ENCODE assay signal across 8 mouse cellular contexts in genomic region chr2:74658024-74658666, GRCm38 (mm10). TPM values are rescaled to one million over a fixed set of nuclear protein-coding genes. Genes with fewer than 3 reads are reported as not detected.
DNase-seq lines count a peak whose midpoint lies in the region; ATAC-seq and TF ChIP-seq lines count a peak whose summit lies in the region.

No protein-coding gene starts in this region.

- no peaks in the 10 kb centered on the region for H3K9me3 ChIP-seq in kidney, embryonic 16.5 days (ENCODE audit: low read length)
- H3K9me3 ChIP-seq in embryonic facial prominence, embryonic 15.5 days (replicated peaks) = no peaks in the 10 kb centered on the region
- no peaks in the 10 kb centered on the region for H3K9me3 ChIP-seq in hindbrain, postnatal 0 days (ENCODE audit: low read length)
- H3K9me3 ChIP-seq in midbrain, postnatal 0 days (ENCODE audit: low read length) = no peaks in the 10 kb centered on the region

- H3K4me3 ChIP-seq in kidney, embryonic 16.5 days (ENCODE audit: low read length) = peak overlapping the region; percentile 19
- H3K4me3 ChIP-seq in embryonic facial prominence, embryonic 15.5 days (replicated peaks) = peak overlapping the region; percentile 21; the same call in 1 of the 2 replicates
- peak overlapping the region; percentile 13 for H3K4me3 ChIP-seq in hindbrain, postnatal 0 days (ENCODE audit: low read length)
- H3K4me3 ChIP-seq in midbrain, postnatal 0 days (ENCODE audit: low read depth, low read length) = peak overlapping the region; percentile 18

- H3K4me2 ChIP-seq in kidney, embryonic 16.5 days (replicated peaks; ENCODE audit: low read depth, low read length) = no peak overlapping the region; the same call in 1 of the 2 replicates
- peak overlapping the region; percentile 29 for H3K4me2 ChIP-seq in embryonic facial prominence, embryonic 15.5 days (replicated peaks)
- H3K4me2 ChIP-seq in hindbrain, postnatal 0 days (ENCODE audit: low read depth, low read length) = no peak overlapping the region
- no peak overlapping the region for H3K4me2 ChIP-seq in midbrain, postnatal 0 days (ENCODE audit: low read depth, low read length, poor library complexity, severe bottlenecking)

- DNase-seq in kidney, adult 11 months = no peak
- DNase-seq in hindbrain, postnatal 0 days (ENCODE audit: low spot score) = no peak
- no peak for DNase-seq in midbrain, postnatal 0 days (ENCODE audit: low spot score)
- no peak for DNase-seq in cerebellum, adult 18-20 months
- DNase-seq in left cerebral cortex, postnatal 4 days = no peak

- no peak for ATAC-seq in kidney, embryonic 16.5 days (ENCODE audit: low FRiP score, low TSS enrichment)
- no peak for ATAC-seq in embryonic facial prominence, embryonic 15.5 days (ENCODE audit: insufficient number of reproducible peaks, low FRiP score, low TSS enrichment, low read depth)
- no peak for ATAC-seq in hindbrain, postnatal 0 days
- ATAC-seq in midbrain, postnatal 0 days (ENCODE audit: low FRiP score) = no peak
- no peak for ATAC-seq in frontal cortex, adult (ENCODE audit: low TSS enrichment)

- no peaks in the 10 kb centered on the region for H3K36me3 ChIP-seq in kidney, embryonic 16.5 days (ENCODE audit: insufficient read depth, low read length)
- H3K36me3 ChIP-seq in embryonic facial prominence, embryonic 15.5 days = no peaks in the 10 kb centered on the region
- no peaks in the 10 kb centered on the region for H3K36me3 ChIP-seq in hindbrain, postnatal 0 days (ENCODE audit: insufficient read depth, low read length)
- H3K36me3 ChIP-seq in midbrain, postnatal 0 days (ENCODE audit: insufficient read depth, low read length) = no peaks in the 10 kb centered on the region

- intact Hi-C loops in left cerebral cortex, postnatal 4 days (cut with DNase I) = loop anchor here (5.0 kb wide), 1 partner anchor 591 kb away; no protein-coding TSS in a partner anchor

- no peak overlapping the region for H3K9ac ChIP-seq in kidney, embryonic 16.5 days (replicated peaks; ENCODE audit: low read length)
- H3K9ac ChIP-seq in embryonic facial prominence, embryonic 15.5 days = no peak overlapping the region
- no peak overlapping the region for H3K9ac ChIP-seq in hindbrain, postnatal 0 days (replicated peaks; ENCODE audit: low read length)
- no peak overlapping the region for H3K9ac ChIP-seq in midbrain, postnatal 0 days (replicated peaks; ENCODE audit: low read length, poor library complexity, severe bottlenecking)

- H3K4me1 ChIP-seq in kidney, embryonic 16.5 days (ENCODE audit: insufficient read depth, low read length) = peaks cover 4% of the 10 kb centered on the region; the same call in 1 of the 2 replicates
- peaks cover 34% of the 10 kb centered on the region for H3K4me1 ChIP-seq in embryonic facial prominence, embryonic 15.5 days
- H3K4me1 ChIP-seq in hindbrain, postnatal 0 days (ENCODE audit: insufficient read depth, low read length) = no peaks in the 10 kb centered on the region
- H3K4me1 ChIP-seq in midbrain, postnatal 0 days (ENCODE audit: insufficient read depth, low read length) = no peaks in the 10 kb centered on the region

- H3K27me3 ChIP-seq in kidney, embryonic 16.5 days (ENCODE audit: insufficient read depth, low read length) = peaks cover 84% of the 10 kb centered on the region
- H3K27me3 ChIP-seq in embryonic facial prominence, embryonic 15.5 days = peaks cover 91% of the 10 kb centered on the region
- H3K27me3 ChIP-seq in hindbrain, postnatal 0 days (ENCODE audit: insufficient read depth, low read length) = peaks cover 91% of the 10 kb centered on the region
- H3K27me3 ChIP-seq in midbrain, postnatal 0 days (ENCODE audit: insufficient read depth, low read length) = peaks cover 66% of the 10 kb centered on the region

- 2% methylated on average over 15 of the region's 15 CpGs for WGBS in kidney, embryonic 16.5 days
- WGBS in embryonic facial prominence, embryonic 15.5 days = 2% methylated on average over 15 of the region's 15 CpGs
- 3% methylated on average over 15 of the region's 15 CpGs for WGBS in hindbrain, postnatal 0 days
- WGBS in midbrain, postnatal 0 days = 1% methylated on average over 15 of the region's 15 CpGs

- no peak for TF ChIP-seq CTCF in hindbrain, postnatal 0 days (IDR thresholded peaks at IDR 0.05; ENCODE audit: low read depth)
- no peak for TF ChIP-seq CTCF in midbrain, postnatal 0 days (IDR thresholded peaks at IDR 0.05)

- no peak overlapping the region for H3K27ac ChIP-seq in kidney, embryonic 16.5 days (ENCODE audit: low read length)
- H3K27ac ChIP-seq in embryonic facial prominence, embryonic 15.5 days (replicated peaks) = no peak overlapping the region
- no peak overlapping the region for H3K27ac ChIP-seq in hindbrain, postnatal 0 days
- no peak overlapping the region for H3K27ac ChIP-seq in midbrain, postnatal 0 days (ENCODE audit: low read depth, low read length)

RNA-seq across cellular contexts. Expression of gene Evx2, which starts 1.2 kb away (rescaled TPM):
- not detected in 2 replicates for polyA plus RNA-seq in kidney, embryonic 16.5 days (2015; fragmentation: Nextera tagmentation; extraction: Ambion mirVana)
- polyA plus RNA-seq in embryonic facial prominence, embryonic 15.5 days (2015; fragmentation: Nextera tagmentation; extraction: Ambion mirVana) = not detected in 2 replicates
- 4.3 and 9.6 TPM in 2 replicates for total RNA-seq in hindbrain, postnatal 0 days (2014; rRNA removed)
- 0.39 and 0.55 TPM in 2 replicates for polyA plus RNA-seq in hindbrain, postnatal 0 days (2015; fragmentation: Nextera tagmentation; extraction: Ambion mirVana)
- 4.2 and 6.4 TPM in 2 replicates for total RNA-seq in midbrain, postnatal 0 days (2014; rRNA removed)
- 0.33 and 0.42 TPM in 2 replicates for polyA plus RNA-seq in midbrain, postnatal 0 days (2015; fragmentation: Nextera tagmentation; extraction: Ambion mirVana)
- not detected for total RNA-seq in left cerebral cortex, postnatal 4 days (2021)

RNA-seq across cellular contexts. Expression of gene Hoxd13, which starts 10.0 kb away (rescaled TPM):
- 0.24 and 0.36 TPM in 2 replicates for polyA plus RNA-seq in kidney, embryonic 16.5 days (2015; fragmentation: Nextera tagmentation; extraction: Ambion mirVana)
- not detected in 2 replicates for polyA plus RNA-seq in embryonic facial prominence, embryonic 15.5 days (2015; fragmentation: Nextera tagmentation; extraction: Ambion mirVana)
- total RNA-seq in hindbrain, postnatal 0 days (2014; rRNA removed) = 0.21 TPM in 1 of 2 replicates, not detected in the other
- polyA plus RNA-seq in hindbrain, postnatal 0 days (2015; fragmentation: Nextera tagmentation; extraction: Ambion mirVana) = 0.09 TPM in 1 of 2 replicates, not detected in the other
- total RNA-seq in midbrain, postnatal 0 days (2014; rRNA removed) = 0.19 TPM in 1 of 2 replicates, not detected in the other
- not detected in 2 replicates for polyA plus RNA-seq in midbrain, postnatal 0 days (2015; fragmentation: Nextera tagmentation; extraction: Ambion mirVana)
- total RNA-seq in left cerebral cortex, postnatal 4 days (2021) = not detected

RNA-seq across cellular contexts. Expression of gene Hoxd12, which starts 16.7 kb away (rescaled TPM):
- 4.5 and 4.7 TPM in 2 replicates for polyA plus RNA-seq in kidney, embryonic 16.5 days (2015; fragmentation: Nextera tagmentation; extraction: Ambion mirVana)
- polyA plus RNA-seq in embryonic facial prominence, embryonic 15.5 days (2015; fragmentation: Nextera tagmentation; extraction: Ambion mirVana) = not detected in 2 replicates
- not detected in 2 replicates for total RNA-seq in hindbrain, postnatal 0 days (2014; rRNA removed)
- polyA plus RNA-seq in hindbrain, postnatal 0 days (2015; fragmentation: Nextera tagmentation; extraction: Ambion mirVana) = not detected in 2 replicates
- total RNA-seq in midbrain, postnatal 0 days (2014; rRNA removed) = not detected in 2 replicates
- not detected in 2 replicates for polyA plus RNA-seq in midbrain, postnatal 0 days (2015; fragmentation: Nextera tagmentation; extraction: Ambion mirVana)
- total RNA-seq in left cerebral cortex, postnatal 4 days (2021) = not detected

RNA-seq across cellular contexts. Expression of gene Hoxd11, which starts 21.2 kb away (rescaled TPM):
- polyA plus RNA-seq in kidney, embryonic 16.5 days (2015; fragmentation: Nextera tagmentation; extraction: Ambion mirVana) = 13.9 and 17.9 TPM in 2 replicates
- polyA plus RNA-seq in embryonic facial prominence, embryonic 15.5 days (2015; fragmentation: Nextera tagmentation; extraction: Ambion mirVana) = not detected in 2 replicates
- not detected in 2 replicates for total RNA-seq in hindbrain, postnatal 0 days (2014; rRNA removed)
- polyA plus RNA-seq in hindbrain, postnatal 0 days (2015; fragmentation: Nextera tagmentation; extraction: Ambion mirVana) = not detected in 2 replicates
- total RNA-seq in midbrain, postnatal 0 days (2014; rRNA removed) = not detected in 2 replicates
- not detected in 2 replicates for polyA plus RNA-seq in midbrain, postnatal 0 days (2015; fragmentation: Nextera tagmentation; extraction: Ambion mirVana)
- not detected for total RNA-seq in left cerebral cortex, postnatal 4 days (2021)

RNA-seq across cellular contexts. Expression of gene Hoxd10, which starts 33.6 kb away (rescaled TPM):
- 33.5 and 38.5 TPM in 2 replicates for polyA plus RNA-seq in kidney, embryonic 16.5 days (2015; fragmentation: Nextera tagmentation; extraction: Ambion mirVana)
- 0.57 and 0.76 TPM in 2 replicates for polyA plus RNA-seq in embryonic facial prominence, embryonic 15.5 days (2015; fragmentation: Nextera tagmentation; extraction: Ambion mirVana)
- total RNA-seq in hindbrain, postnatal 0 days (2014; rRNA removed) = not detected in 2 replicates
- polyA plus RNA-seq in hindbrain, postnatal 0 days (2015; fragmentation: Nextera tagmentation; extraction: Ambion mirVana) = not detected in 2 replicates
- 0.22 TPM in 1 of 2 replicates, not detected in the other for total RNA-seq in midbrain, postnatal 0 days (2014; rRNA removed)
- not detected in 2 replicates for polyA plus RNA-seq in midbrain, postnatal 0 days (2015; fragmentation: Nextera tagmentation; extraction: Ambion mirVana)
- not detected for total RNA-seq in left cerebral cortex, postnatal 4 days (2021)
